Mouse (Mus musculus) MEL (cell line): Measurements from ENCODE around the gene Usmg5. TPM values are rescaled to one million over a fixed set of nuclear protein-coding genes. Genes with fewer than 3 reads are reported as not detected.
A peak's percentile ranks its signal among the peaks of the same experiment; 100 is the strongest.

ENCODE experiments used
- DNase-seq: peaks from one replicate; pipeline ENCODE4 v3.0.0; 2011; ENCODE audit warnings: low read depth, low spot score
- H3K27ac ChIP-seq: 2 replicates; pipeline ENCODE4 v1.5.1; 2012; ENCODE audit warnings: low read depth, mild to moderate bottlenecking, control low read depth, low read length, moderate library complexity; ENCODE audit not compliant: control insufficient read depth
- H3K27me3 ChIP-seq, 2 experiments: fragments of 150-350 bp in 1 of 2; sonication (generic) in 1 of 2; 2 replicates each; pipeline ENCODE4 v1.6.1; 2012; ENCODE audit warnings: low read length in 2 of 2, mild to moderate bottlenecking in 2 of 2, improper control_type of control experiment in 1 of 2, moderate library complexity in 1 of 2; ENCODE audit not compliant: insufficient read depth in 2 of 2, control insufficient read depth in 1 of 2
- H3K36me3 ChIP-seq, 2 experiments: 2 replicates each; pipeline ENCODE4 v1.6.1; 2012 to 2014; ENCODE audit warnings: low read length in 2 of 2, improper control_type of control experiment in 1 of 2, inconsistent platforms in 1 of 2, mild to moderate bottlenecking in 1 of 2; ENCODE audit not compliant: insufficient read depth in 2 of 2, control insufficient read depth in 1 of 2
- H3K4me1 ChIP-seq, 2 experiments: fragments of 150-350 bp in 1 of 2; sonication (generic) in 1 of 2; 2 replicates each; pipeline ENCODE4 v1.6.1; 2012; ENCODE audit warnings: low read length in 2 of 2, improper control_type of control experiment in 1 of 2, mild to moderate bottlenecking in 1 of 2; ENCODE audit not compliant: insufficient read depth in 2 of 2, control insufficient read depth in 1 of 2
- H3K4me3 ChIP-seq, 2 experiments: fragments of 150-350 bp in 1 of 2; sonication (generic) in 1 of 2; 2 replicates each; pipeline ENCODE4 v1.5.1; 2012; ENCODE audit warnings: low read depth in 2 of 2, low read length in 2 of 2, mild to moderate bottlenecking in 2 of 2, moderate library complexity in 2 of 2, control low read depth in 1 of 2, improper control_type of control experiment in 1 of 2; ENCODE audit not compliant: control insufficient read depth in 1 of 2, insufficient read depth in 1 of 2
- H3K79me2 ChIP-seq: 2 replicates; pipeline ENCODE4 v1.6.1; 2012; ENCODE audit warnings: mild to moderate bottlenecking, low read length, moderate library complexity; ENCODE audit not compliant: control insufficient read depth, poor library complexity, insufficient read depth
- H3K9ac ChIP-seq: 2 replicates; pipeline ENCODE4 v1.6.1; 2012; ENCODE audit warnings: low read depth, mild to moderate bottlenecking, control low read depth, low read length, moderate library complexity; ENCODE audit not compliant: control insufficient read depth, poor library complexity, severe bottlenecking
- H3K9me3 ChIP-seq: fragments of 150-350 bp; sonication (generic); replicated peaks from 2 replicates; pipeline ENCODE4 v1.6.1; 2012; ENCODE audit warnings: mild to moderate bottlenecking, low read length, improper control_type of control experiment, moderate library complexity; ENCODE audit not compliant: insufficient read depth
- BHLHE40 ChIP-seq: IDR thresholded peaks from 2 replicates; pipeline ENCODE4 v1.6.1; 2012; ENCODE audit warnings: low read depth, mild to moderate bottlenecking, inconsistent platforms, low read length, improper control_type of control experiment, borderline replicate concordance
- CHD1 ChIP-seq: IDR thresholded peaks from 2 replicates; pipeline ENCODE4 v1.6.1; 2012; ENCODE audit warnings: low read depth, mild to moderate bottlenecking, inconsistent platforms, low read length, improper control_type of control experiment
- CHD2 ChIP-seq: IDR thresholded peaks from 2 replicates; pipeline ENCODE4 v1.6.1; 2011; ENCODE audit warnings: low read length, improper control_type of control experiment
- CTCF ChIP-seq, 3 experiments: IDR thresholded peaks in 2 of 3; conservative IDR thresholded peaks in 1 of 3; 2 replicates each; pipeline ENCODE4 v1.5.1; 2011 to 2012; ENCODE audit warnings: low read length in 3 of 3, low read depth in 2 of 3, mild to moderate bottlenecking in 2 of 3, improper control_type of control experiment in 1 of 3, inconsistent platforms in 1 of 3, mixed read lengths in 1 of 3, moderate library complexity in 1 of 3; ENCODE audit not compliant: control insufficient read depth in 1 of 3, insufficient read depth in 1 of 3, poor library complexity in 1 of 3, severe bottlenecking in 1 of 3
- E2F4 ChIP-seq: IDR thresholded peaks from 2 replicates; pipeline ENCODE4 v1.6.1; 2011; ENCODE audit warnings: low read depth, low read length, improper control_type of control experiment, borderline replicate concordance
- ELF1 ChIP-seq: IDR thresholded peaks from 2 replicates; pipeline ENCODE4 v1.6.1; 2014; ENCODE audit warnings: low read depth, mild to moderate bottlenecking, inconsistent platforms, low read length, improper control_type of control experiment, moderate library complexity
- ETS1 ChIP-seq: IDR thresholded peaks from 2 replicates; pipeline ENCODE4 v1.6.1; 2012; ENCODE audit warnings: low read depth, mild to moderate bottlenecking, inconsistent platforms, low read length, improper control_type of control experiment, moderate library complexity
- KAT2A ChIP-seq: conservative IDR thresholded peaks from 2 replicates; pipeline ENCODE4 v1.6.1; 2012; ENCODE audit warnings: low read depth, low read length, improper control_type of control experiment, inconsistent platforms
- MAFK ChIP-seq: IDR thresholded peaks from 2 replicates; pipeline ENCODE4 v1.6.1; 2011; ENCODE audit warnings: low read depth, mild to moderate bottlenecking, low read length, improper control_type of control experiment, borderline replicate concordance
- MEF2A ChIP-seq: IDR thresholded peaks from 2 replicates; pipeline ENCODE4 v1.6.1; 2014; ENCODE audit warnings: low read depth, mild to moderate bottlenecking, inconsistent platforms, low read length, improper control_type of control experiment; ENCODE audit not compliant: poor library complexity, insufficient replicate concordance, severe bottlenecking; ENCODE audit errors: extremely low read depth
- MYB ChIP-seq: IDR thresholded peaks from 2 replicates; pipeline ENCODE4 v1.6.1; 2011; ENCODE audit warnings: mild to moderate bottlenecking, low read depth, low read length, improper control_type of control experiment
- MYC ChIP-seq: IDR thresholded peaks from 2 replicates; pipeline ENCODE4 v1.6.1; 2011; ENCODE audit warnings: low read depth, mild to moderate bottlenecking, low read length, improper control_type of control experiment, moderate library complexity
- NELFE ChIP-seq: IDR thresholded peaks from 2 replicates; pipeline ENCODE4 v1.6.1; 2011; ENCODE audit warnings: low read depth, low read length, improper control_type of control experiment
- NRF1 ChIP-seq: IDR thresholded peaks from 2 replicates; pipeline ENCODE4 v1.6.1; 2014; ENCODE audit warnings: low read depth, mild to moderate bottlenecking, inconsistent platforms, low read length, improper control_type of control experiment, moderate library complexity; ENCODE audit not compliant: poor library complexity, insufficient read depth, severe bottlenecking
- POLR2A ChIP-seq, 2 experiments: IDR thresholded peaks; 2 replicates each; pipeline ENCODE4 v1.6.1; 2011 to 2012; ENCODE audit warnings: low read length in 2 of 2, mild to moderate bottlenecking in 2 of 2, control low read depth in 1 of 2, improper control_type of control experiment in 1 of 2, low read depth in 1 of 2, moderate library complexity in 1 of 2; ENCODE audit not compliant: control insufficient read depth in 1 of 2, insufficient read depth in 1 of 2, poor library complexity in 1 of 2
- POLR2AphosphoS5 ChIP-seq: IDR thresholded peaks from 2 replicates; pipeline ENCODE4 v1.6.1; 2012; ENCODE audit warnings: low read depth, borderline replicate concordance, mild to moderate bottlenecking, inconsistent platforms, low read length, moderate library complexity, mixed read lengths
- RAD21 ChIP-seq: IDR thresholded peaks from 2 replicates; pipeline ENCODE4 v1.6.1; 2011; ENCODE audit warnings: mild to moderate bottlenecking, low read depth, low read length, improper control_type of control experiment
- SIN3A ChIP-seq: IDR thresholded peaks from 2 replicates; pipeline ENCODE4 v1.6.1; 2012; ENCODE audit warnings: low read length, improper control_type of control experiment, inconsistent platforms
- TBP ChIP-seq: IDR thresholded peaks from 2 replicates; pipeline ENCODE4 v1.8.0; 2011; ENCODE audit warnings: low read depth, low read length, improper control_type of control experiment
- TCF12 ChIP-seq: IDR thresholded peaks from 2 replicates; pipeline ENCODE4 v1.6.1; 2014; ENCODE audit warnings: low read depth, mild to moderate bottlenecking, inconsistent platforms, low read length, improper control_type of control experiment, moderate library complexity
- USF2 ChIP-seq, 2 experiments: IDR thresholded peaks; 2 replicates each; pipeline ENCODE4 v1.6.1; 2011 to 2012; ENCODE audit warnings: improper control_type of control experiment in 2 of 2, low read length in 2 of 2, borderline replicate concordance in 1 of 2, inconsistent platforms in 1 of 2, low read depth in 1 of 2, mild to moderate bottlenecking in 1 of 2; ENCODE audit not compliant: insufficient read depth in 1 of 2
- ZMIZ1 ChIP-seq: IDR thresholded peaks from 2 replicates; pipeline ENCODE4 v1.6.1; 2012; ENCODE audit warnings: low read depth, mild to moderate bottlenecking, inconsistent platforms, low read length, improper control_type of control experiment, moderate library complexity
- ZNF384 ChIP-seq: IDR thresholded peaks from 2 replicates; pipeline ENCODE4 v1.6.1; 2012; ENCODE audit warnings: low read depth, mild to moderate bottlenecking, inconsistent platforms, low read length, improper control_type of control experiment
- polyA plus RNA-seq, 2 experiments: library from polyadenylated mRNA; stranded (reverse) in 1 of 2; unstranded in 1 of 2; fragments of >175 nt in 1 of 2; fragments of >200 nt in 1 of 2; gene quantifications; 2 replicates each; pipeline versions ENCODE4 v1.2.1 to v1.2.4; 2012; ENCODE audit warnings: low replicate concordance in 2 of 2, low read depth in 1 of 2; ENCODE audit not compliant: insufficient read length in 2 of 2, insufficient read depth in 1 of 2, missing spikeins in 1 of 2
- total RNA-seq: library from RNA; depleted of rRNA; stranded (reverse); fragments of 300-350 nt; gene quantifications from 2 replicates; pipeline ENCODE4 v1.2.3, GENCODE M21; 2012

Gene Usmg5
- total and polyA plus RNA-seq, 3 experiments = 745 to 750 TPM; not detected in 1

DNA sequence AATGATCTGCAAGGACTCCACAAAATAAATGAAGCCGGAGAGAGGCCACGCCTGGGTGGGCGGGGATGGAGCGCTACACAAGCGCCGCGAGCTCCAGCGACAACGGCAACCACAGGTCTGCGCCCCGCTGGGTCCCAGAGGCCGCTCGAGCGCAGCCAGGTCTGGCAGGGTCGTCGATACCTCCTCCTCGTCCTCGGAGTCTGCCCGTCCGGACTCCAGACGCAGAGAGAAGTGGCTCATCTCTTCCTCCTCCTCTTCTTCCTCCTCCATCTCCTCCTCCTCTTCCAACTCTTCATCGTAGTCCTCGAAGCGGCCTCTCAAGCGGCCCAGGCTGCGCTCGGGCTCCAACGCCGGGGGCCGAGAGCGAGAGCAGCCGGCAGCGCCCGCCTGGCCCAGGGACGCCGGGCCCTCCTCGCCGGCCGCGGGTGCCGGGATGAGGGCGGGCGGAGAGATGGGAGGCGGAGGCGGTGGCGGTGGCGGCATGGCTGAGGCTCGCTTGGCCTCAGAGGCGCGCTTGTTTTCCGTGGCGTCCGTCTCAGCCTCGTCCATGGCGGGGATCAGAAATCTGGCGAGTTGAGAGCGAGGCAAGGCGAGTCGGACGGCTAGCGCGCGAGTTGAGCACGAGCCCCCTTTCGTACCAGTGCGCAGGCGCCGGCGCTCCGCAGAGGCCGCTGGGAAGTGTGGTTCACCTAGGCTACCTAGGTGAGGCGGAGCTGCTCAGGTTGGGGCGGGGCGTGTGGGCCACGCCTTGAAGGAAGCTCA lies 40.0 kb downstream of the Usmg5 start, which contains the start of gene Pcgf6 (continued):
- TF ChIP-seq ETS1 (no peak), RAD21 (no peak), NRF1 (peak; percentile 96), CHD2 (no peak), KAT2A (peak; percentile 80; the same call in 1 of the 2 replicates), BHLHE40 (no peak), USF2 (IDR thresholded peaks at IDR 0.05; ENCODE audit: borderline replicate concordance in 1 of 2, insufficient read depth in 1 of 2, low read depth in 1 of 2, low read length in 2 of 2) (no peak), TBP (peak; percentile 78), NELFE (peak; percentile 91), CTCF (IDR thresholded peaks at IDR 0.05 in 2 of 3, conservative IDR thresholded peaks at IDR 0.05 in 1 of 3; ENCODE audit: control insufficient read depth in 1 of 3, insufficient read depth in 1 of 3, low read depth in 2 of 3, low read length in 3 of 3, poor library complexity in 1 of 3, severe bottlenecking in 1 of 3) (no peak), SIN3A (peak; percentile 88), ZNF384 (no peak), MYC (peak; percentile 77), E2F4 (peak; percentile 56; the same call in 1 of the 2 replicates), ZMIZ1 (no peak), POLR2A (IDR thresholded peaks at IDR 0.05; ENCODE audit: control insufficient read depth in 1 of 2, insufficient read depth in 1 of 2, low read depth in 1 of 2, low read length in 2 of 2, poor library complexity in 1 of 2) (peak; percentile 82 to 86), POLR2AphosphoS5 (no peak), ELF1 (no peak), MAFK (no peak), CHD1 (no peak), MYB (no peak)

DNA sequence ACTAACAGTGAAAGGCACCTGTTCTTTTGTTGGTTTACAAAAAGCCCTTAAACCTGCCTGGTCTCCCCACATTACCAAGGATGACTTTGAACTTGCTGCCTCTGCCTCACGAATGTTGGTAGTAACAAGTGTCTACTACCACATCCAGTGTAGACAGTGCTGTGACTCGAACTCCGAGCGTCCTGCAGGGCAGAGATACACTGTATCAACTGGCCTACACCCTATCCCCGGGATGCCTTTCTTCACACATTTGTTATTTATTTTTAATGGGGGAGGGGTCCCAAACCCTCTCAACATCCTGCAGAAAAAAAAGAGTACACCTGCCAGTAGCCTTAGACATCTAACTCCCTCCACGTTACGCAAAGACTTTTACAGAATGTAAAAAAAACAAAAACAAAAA lies 40.6 kb downstream of the Usmg5 start:
- H3K27ac ChIP-seq = no peak overlapping the region
- peaks cover 20% of the 10 kb centered on the region for H3K79me2 ChIP-seq
- no peak for DNase-seq
- no peaks in the 10 kb centered on the region for H3K27me3 ChIP-seq
- TF ChIP-seq MEF2A = no peak
- 0 out of 2 replicates have a peak, but pooled peaks have one; percentile 2 for TF ChIP-seq TCF12
- peaks cover 4 to 17% of the 10 kb centered on the region in 2 experiments for H3K4me1 ChIP-seq
- peak overlapping the region; percentile 81 for H3K9ac ChIP-seq
- H3K4me3 ChIP-seq = peak overlapping the region; percentile 72 to 81
- no peaks in the 10 kb centered on the region for H3K9me3 ChIP-seq
- peaks cover 5 to 17% of the 10 kb centered on the region in 2 experiments for H3K36me3 ChIP-seq
